Mouse (Mus musculus) small intestine, adult 2 months (tissue): ENCODE results near the gene Tmem239. TPM values are rescaled to one million over a fixed set of nuclear protein-coding genes. Genes with fewer than 3 reads are reported as not detected.

Experiments used
- H3K27ac ChIP-seq: fragments of 200-500 bp; 2 replicates; pipeline ENCODE4 v1.5.1; 2012; ENCODE audit warnings: low read depth, low read length, control low read depth, inconsistent platforms; ENCODE audit not compliant: insufficient read depth
- H3K27me3 ChIP-seq: fragments of 200-500 bp; 2 replicates; pipeline ENCODE4 v1.6.1; 2012; ENCODE audit warnings: mild to moderate bottlenecking, moderate library complexity, low read length, inconsistent platforms; ENCODE audit not compliant: control insufficient read depth, insufficient read depth
- H3K36me3 ChIP-seq: fragments of 200-500 bp; 2 replicates; pipeline ENCODE4 v1.6.1; 2012; ENCODE audit warnings: mild to moderate bottlenecking, low read length, control low read depth, inconsistent platforms; ENCODE audit not compliant: control insufficient read depth, insufficient read depth
- H3K4me1 ChIP-seq: fragments of 200-500 bp; 2 replicates; pipeline ENCODE4 v1.6.1; 2012; ENCODE audit warnings: low read length, inconsistent platforms, mixed read lengths; ENCODE audit not compliant: control insufficient read depth, insufficient read depth, insufficient read length
- H3K4me3 ChIP-seq: fragments of 200-500 bp; 2 replicates; pipeline ENCODE4 v1.5.1; 2012; ENCODE audit warnings: low read depth, mild to moderate bottlenecking, control low read depth, inconsistent platforms, low read length, moderate library complexity
- CTCF ChIP-seq: fragments of 200-500 bp; IDR thresholded peaks from 2 replicates; pipeline ENCODE4 v1.5.1; 2012; ENCODE audit warnings: low read depth, mild to moderate bottlenecking, control low read depth, inconsistent platforms, low read length, moderate library complexity, mixed read lengths; ENCODE audit not compliant: insufficient replicate concordance, insufficient read length; ENCODE audit errors: extremely low read depth
- POLR2A ChIP-seq: fragments of 200-500 bp; IDR thresholded peaks from 2 replicates; pipeline ENCODE4 v1.6.1; 2012; ENCODE audit warnings: low read depth, mild to moderate bottlenecking, control low read depth, inconsistent platforms, low read length, moderate library complexity
- WGBS: fragments of 180-500 bp; shearing (Covaris S2); methylation state at CpG from one replicate; pipeline ENCODE4 v1.1.7; 2018; 5-methylcytosine and 5-hydroxymethylcytosine counted together
- polyA plus RNA-seq: library from polyadenylated mRNA; depleted of rRNA; stranded (reverse); fragments of >200 nt; gene quantifications from 2 replicates; pipeline ENCODE4 v1.2.3, GENCODE M21; 2012

Tmem239 gene
- polyA plus RNA-seq, 1 experiment = not detected

DNA sequence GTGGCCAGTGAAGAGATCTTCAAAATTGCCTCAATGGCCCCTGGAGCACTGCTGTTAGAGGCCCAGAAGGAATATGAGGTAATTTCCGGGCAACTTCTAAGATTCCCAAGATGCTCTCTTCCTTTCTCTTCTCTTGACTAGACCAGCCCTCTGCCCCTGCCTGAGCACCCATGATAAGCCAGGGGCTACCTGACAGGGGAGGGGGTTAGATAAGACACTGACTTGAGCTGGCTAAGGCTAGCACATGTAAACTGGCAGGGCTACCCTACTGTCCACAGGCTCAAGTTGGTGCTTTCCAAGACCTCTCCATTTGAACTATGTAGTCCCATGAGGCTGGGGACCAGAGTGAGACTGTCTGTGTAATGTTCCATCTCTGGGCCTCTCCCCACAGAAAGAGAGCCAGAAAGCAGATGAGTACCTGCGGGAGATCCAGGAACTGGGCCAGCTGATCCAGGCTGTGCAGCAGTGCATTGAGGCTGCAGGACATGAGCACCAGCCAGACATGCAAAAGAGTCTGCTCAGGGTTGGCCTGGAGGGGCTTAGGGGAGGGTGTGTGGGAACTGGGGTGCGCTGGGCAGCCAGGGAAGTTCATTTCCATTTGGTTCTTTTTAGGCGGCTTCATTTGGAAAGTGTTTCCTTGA, 33.7 kb downstream of the Tmem239 start:
- Histone ChIP-seq H3K27ac (no peak overlapping the region), H3K27me3 (no peaks in the 10 kb centered on the region), H3K36me3 (peaks cover 60% of the 10 kb centered on the region), H3K4me3 (no peak overlapping the region), H3K4me1 (no peaks in the 10 kb centered on the region)
- 91% methylated on average over 4 of the region's 4 CpGs for WGBS
- TF ChIP-seq CTCF (no peak), POLR2A (no peak)

DNA sequence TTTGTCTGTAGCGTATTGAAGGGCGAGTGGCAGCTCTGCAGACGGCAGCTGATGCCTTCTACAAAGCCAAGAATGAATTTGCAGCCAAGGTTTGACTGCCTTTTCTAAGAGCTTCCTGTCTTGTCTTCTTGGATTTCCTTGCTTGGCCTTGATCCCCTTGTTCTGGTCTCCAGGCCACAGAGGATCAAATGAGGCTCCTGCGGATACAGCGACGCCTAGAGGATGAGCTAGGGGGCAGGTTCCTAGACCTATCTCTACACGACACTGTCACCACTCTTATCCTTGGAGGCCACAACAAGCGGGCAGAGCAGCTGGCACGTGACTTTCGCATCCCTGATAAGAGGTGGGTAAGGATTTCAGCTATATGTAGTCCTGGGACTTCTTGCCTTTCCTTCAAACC, 35.9 kb downstream of the Tmem239 start:
- Histone ChIP-seq H3K27me3 (no peaks in the 10 kb centered on the region), H3K4me3 (no peak overlapping the region), H3K36me3 (peaks cover 60% of the 10 kb centered on the region), H3K4me1 (no peaks in the 10 kb centered on the region), H3K27ac (no peak overlapping the region)
- 86% methylated on average over 10 of the region's 10 CpGs for WGBS
- TF ChIP-seq CTCF (no peak), POLR2A (no peak)

DNA sequence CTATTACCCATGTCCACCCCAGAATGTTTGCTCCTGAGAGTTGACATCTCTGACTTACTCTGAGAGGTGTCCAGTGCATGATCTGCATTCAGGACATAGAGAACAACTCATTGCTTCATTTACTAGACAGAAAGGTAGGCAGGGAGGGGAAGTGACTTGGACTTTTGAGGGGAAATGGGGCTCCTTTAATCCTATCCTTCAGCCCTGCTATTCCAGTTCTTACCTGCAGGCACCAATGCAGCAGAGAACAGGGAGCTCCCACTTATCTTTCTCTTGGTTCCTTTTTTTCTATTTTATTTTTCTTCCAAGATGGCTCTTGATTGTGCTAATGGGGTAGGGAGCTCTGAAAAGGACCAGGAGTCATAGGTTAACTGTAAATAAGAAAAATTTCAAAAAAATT, 42.2 kb downstream of the Tmem239 start:
- no peak overlapping the region for H3K27ac ChIP-seq
- H3K36me3 ChIP-seq = peaks cover 9% of the 10 kb centered on the region
- H3K27me3 ChIP-seq = no peaks in the 10 kb centered on the region
- H3K4me1 ChIP-seq = peaks cover 12% of the 10 kb centered on the region; the same call in 1 of the 2 replicates
- TF ChIP-seq CTCF (no peak), POLR2A (no peak)
- H3K4me3 ChIP-seq = no peak overlapping the region

DNA sequence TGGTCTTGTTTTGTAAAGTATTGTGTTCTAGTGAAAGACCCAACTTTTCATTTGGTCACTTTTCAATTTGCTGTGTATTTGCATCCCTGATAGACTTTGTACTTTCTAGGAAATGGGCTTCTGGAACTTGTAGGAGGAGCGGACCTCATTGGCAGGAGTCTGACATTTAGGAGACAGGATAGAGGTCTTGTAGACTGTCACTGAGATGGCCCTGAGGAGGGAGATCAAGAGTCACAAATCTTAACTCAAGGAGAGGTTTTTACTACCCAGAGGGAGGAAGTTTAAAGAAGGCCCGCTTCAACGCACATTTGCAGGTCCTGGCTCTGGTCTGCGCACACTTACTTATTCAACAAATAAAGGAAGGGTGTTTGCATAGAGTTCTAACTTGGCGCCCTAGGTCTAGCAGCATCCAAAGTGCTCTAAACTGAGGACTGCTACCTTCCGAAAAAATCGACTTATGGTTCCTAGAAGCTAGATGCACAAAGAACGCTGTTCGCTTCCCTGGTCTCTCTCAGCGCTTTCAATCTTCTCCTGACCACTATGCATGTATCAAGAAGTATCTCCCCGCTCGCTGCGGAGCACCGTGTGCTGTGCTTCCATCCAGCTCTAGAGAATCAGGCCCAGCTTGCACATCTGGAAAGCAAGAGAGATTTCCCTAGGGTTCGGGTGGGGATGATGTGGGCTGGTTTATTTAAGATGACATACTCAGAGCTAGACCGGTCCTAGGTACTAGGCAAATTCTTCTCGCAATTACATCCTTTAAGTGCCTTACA, 42.9 kb downstream of the Tmem239 start:
- H3K4me1 ChIP-seq = peaks cover 12% of the 10 kb centered on the region; the same call in 1 of the 2 replicates
- H3K27me3 ChIP-seq = no peaks in the 10 kb centered on the region
- H3K27ac ChIP-seq = no peak overlapping the region
- no peak for TF ChIP-seq CTCF
- no peak for TF ChIP-seq POLR2A
- H3K36me3 ChIP-seq = peaks cover 3% of the 10 kb centered on the region
- peak overlapping the region; percentile 88 for H3K4me3 ChIP-seq
- WGBS = 5% methylated on average over 17 of the region's 17 CpGs

DNA sequence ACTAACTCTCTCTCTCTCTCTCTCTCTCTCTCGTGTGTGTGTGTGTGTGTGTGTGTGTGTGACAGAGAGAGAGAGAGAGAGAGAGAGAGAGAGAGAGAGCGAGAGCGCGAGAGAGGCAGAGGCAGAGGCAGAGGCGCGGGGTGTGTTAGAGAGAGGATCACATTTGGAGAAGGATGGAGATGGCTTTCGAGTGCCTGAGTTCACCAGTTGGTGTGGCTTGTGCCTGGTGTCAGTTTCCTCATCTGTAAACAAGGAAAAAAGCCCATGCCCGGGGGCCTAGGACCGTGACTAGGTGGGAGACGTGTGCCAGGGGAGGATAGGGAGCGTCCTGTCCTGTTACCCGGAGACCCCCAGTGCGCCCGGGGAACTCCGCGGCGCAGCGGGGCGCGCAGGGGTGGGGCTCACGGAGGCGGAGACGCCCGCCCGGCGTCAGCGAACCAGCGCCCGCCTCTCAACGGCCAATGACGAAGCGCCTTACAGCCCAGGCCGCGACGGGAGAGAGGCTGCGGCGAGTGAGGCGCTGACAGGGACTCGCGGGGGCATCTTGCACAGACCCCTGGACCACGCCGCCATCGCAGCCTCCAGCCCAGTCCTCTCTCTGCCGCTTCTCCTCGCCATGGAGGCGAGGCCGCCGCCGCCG, 43.6 kb downstream of the Tmem239 start, which contains the start of gene Ptpra:
Ptpra (plus strand) TSS at position 485 of the 640 bp plus-strand sequence.
- Histone ChIP-seq H3K27me3 (no peaks in the 10 kb centered on the region), H3K27ac (peak within 1 kb of the TSS; percentile 67; the same call in 1 of the 2 replicates), H3K4me1 (peaks cover 12% of the 10 kb centered on the region; the same call in 1 of the 2 replicates), H3K4me3 (peak within 1 kb of the TSS; percentile 88), H3K36me3 (no peaks in the 10 kb centered on the region)
- WGBS = under 1% methylated on average over 48 of the region's 50 CpGs
- peak; percentile 68; the same call in 1 of the 2 replicates for TF ChIP-seq POLR2A
- no peak for TF ChIP-seq CTCF

DNA sequence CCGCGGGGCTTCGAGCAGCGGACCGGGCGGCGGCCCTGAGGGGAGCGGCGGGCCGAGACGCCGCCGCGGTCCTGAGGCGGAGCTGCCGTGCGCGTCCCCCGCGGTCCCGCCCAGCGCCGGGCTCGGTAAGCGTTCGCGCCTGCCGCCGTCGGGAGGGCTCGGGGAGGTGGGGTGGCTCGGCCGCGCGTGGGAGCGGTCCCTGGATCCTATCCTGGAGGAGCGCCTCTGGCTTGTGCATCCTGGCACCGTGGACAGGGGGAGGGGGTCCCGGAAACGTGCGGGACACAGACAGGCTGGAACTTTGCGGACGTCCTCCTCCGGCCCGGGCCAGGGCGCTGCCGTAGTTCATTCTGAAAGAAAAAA, 44.1 kb downstream of the Tmem239 start:
- TF ChIP-seq POLR2A = no peak
- no peak for TF ChIP-seq CTCF
- WGBS = under 1% methylated on average over 47 of the region's 47 CpGs
- peak overlapping the region; percentile 67; the same call in 1 of the 2 replicates for H3K27ac ChIP-seq

More for the DNA sequence above, 44.1 kb downstream of the Tmem239 start:
- H3K4me1 ChIP-seq = peaks cover 12% of the 10 kb centered on the region; the same call in 1 of the 2 replicates
- no peaks in the 10 kb centered on the region for H3K27me3 ChIP-seq
- peak overlapping the region; percentile 88 for H3K4me3 ChIP-seq
- H3K36me3 ChIP-seq = no peaks in the 10 kb centered on the region
